Mouse (Mus musculus) left cerebral cortex, adult 9 months (tissue): Measurements from ENCODE around the gene Antxr2.

Source experiments
- DNase-seq, 2 experiments: peaks; one replicate each; pipeline ENCODE4 v3.0.0; 2022; ENCODE audit warnings: low spot score in 2 of 2

Gene Antxr2

DNA sequence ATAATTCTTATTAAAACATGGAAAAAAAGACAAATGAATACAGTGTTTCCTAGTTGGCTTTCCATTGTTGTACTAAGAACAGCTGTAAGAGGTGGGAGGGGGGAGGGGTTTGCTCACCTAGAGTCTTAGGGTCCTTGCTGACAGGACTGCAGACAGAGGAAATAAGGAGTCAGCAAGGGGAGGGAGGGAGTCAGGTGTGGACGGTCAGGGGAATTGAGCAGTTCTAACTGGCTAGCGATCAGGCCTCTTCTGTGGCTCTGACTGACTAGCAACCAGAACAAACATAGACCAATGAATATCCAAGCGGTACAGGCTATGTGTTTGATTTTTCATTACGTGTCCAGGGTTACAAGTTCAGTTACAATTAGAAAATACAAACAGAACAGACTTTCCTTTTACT, 35.0 kb downstream of the Antxr2 start:
- DNase-seq = no peak

DNA sequence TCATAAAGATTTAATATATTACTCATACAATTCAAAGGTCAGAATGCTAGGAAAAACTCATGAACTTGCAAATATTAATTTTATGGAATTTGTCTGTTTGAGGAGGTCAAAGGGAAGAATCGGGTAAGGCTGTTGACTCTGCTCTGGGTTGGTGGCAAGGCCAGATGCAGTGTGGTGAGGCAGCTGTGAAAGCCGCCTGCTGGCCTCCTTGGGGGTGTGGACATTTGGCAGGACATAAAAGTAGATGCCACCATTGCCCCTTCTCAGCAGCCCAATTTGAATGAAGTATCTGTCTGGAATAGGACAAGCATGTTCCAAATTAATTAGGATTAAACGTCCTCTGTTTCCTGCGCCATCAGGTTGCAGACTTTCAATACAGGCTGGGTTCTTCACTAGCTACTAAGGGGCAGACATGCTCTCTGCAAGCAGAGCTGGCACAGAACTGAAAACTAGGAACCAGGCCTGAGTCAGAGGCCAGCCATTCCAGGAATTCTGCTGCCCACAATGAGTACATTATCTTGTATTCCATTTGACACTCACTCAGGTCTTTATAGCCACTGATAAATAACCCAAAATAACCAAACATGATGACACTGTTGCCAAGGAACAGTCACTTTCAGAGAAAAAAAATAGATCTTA, 44.1 kb downstream of the Antxr2 start:
- DNase-seq = no peak

DNA sequence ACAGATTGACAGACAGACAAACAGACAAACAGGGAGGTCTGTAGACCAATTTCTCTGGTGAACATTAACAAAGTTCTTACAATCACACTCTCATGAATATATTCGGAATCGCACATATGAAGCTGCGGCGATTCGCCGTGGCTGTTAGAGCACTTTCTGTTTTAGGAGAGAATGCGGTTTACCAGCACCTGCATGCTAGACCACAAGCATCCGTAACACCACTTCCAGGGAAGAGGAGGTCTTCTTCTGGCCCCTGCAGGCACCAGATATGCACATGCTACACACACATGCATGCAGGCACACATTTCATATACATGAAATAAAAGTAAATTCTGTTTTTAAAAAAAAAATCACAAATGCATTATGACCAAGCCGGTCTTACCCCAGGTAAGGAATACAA, 47.5 kb downstream of the Antxr2 start:
- no peak for DNase-seq

DNA sequence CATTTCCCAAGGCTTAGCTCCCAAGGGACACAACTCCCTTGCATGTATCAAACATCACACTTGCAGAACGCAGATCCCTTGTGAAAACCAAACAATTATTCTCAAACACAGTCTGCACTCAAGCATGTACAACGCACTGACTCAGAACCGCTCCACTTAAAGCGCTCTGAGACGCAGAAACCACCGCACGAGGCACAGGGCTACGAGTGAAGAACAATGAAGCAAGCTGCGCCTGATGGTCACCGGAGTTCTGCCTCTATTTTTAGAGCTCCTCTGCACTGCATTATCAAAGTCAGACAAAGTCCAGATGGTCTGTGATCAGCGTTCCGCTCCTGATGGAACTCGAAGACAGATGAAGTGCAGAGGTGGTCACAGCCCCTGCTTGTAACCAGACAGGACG, 50.4 kb downstream of the Antxr2 start:
- DNase-seq = peak in 1 of 2 experiments; percentile 2

DNA sequence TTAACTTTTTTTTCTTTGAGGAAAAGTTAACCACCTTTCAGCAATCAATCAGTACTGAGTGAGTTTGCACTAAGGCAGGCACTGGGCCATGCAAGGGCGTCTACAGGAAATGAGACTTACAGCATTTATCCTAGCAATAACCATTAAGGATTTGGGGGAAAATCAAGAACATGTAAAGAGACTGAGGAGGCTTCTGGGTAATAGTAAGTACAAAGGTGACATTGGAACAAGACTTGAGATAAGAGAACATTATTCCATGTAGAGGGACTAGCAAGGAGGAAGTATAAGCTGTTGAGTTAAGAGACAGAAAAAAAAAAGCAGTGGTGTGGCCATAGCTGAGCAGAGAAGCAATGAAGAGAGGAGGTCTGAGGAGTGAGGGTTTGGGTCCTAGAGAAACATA, 57.5 kb downstream of the Antxr2 start:
- no peak for DNase-seq

DNA sequence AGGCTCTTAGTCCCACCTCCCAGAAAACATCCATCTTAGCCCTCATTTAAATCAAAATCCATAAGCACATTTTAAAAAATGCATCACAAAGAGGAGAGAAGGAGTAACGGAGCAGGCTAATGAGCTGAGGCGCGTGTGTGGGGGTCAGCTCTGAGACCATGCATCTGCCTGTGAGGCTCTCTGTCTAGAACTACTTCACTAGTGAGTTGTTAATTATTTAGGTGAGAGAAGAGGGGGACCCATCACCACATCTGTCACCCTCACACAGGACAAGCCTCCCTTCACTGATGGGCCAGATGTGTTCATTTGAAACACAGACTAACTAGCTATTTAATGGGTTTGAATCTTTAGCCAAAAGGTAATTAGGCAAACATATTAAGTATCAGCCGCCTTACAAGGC, 58.8 kb downstream of the Antxr2 start:
- no peak for DNase-seq

DNA sequence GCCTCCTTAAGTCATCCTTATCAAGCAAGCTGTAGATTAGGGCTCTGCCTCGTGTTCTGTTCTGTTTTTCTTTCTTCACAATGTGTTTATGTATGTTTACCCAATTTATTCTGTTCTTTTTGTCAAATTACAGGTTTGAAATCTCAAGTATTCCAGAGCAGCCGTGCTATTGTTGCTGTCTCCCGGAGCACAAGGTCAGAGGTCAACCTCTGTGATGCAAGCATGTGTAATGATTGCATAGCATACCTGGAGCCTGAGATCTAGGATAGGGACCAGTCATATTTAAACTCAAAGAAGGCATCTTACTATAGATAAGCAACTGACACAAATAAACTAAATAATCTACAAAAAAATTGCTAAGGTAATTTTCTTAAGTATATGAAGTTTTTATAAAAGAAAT, 59.6 kb downstream of the Antxr2 start:
- DNase-seq = no peak

DNA sequence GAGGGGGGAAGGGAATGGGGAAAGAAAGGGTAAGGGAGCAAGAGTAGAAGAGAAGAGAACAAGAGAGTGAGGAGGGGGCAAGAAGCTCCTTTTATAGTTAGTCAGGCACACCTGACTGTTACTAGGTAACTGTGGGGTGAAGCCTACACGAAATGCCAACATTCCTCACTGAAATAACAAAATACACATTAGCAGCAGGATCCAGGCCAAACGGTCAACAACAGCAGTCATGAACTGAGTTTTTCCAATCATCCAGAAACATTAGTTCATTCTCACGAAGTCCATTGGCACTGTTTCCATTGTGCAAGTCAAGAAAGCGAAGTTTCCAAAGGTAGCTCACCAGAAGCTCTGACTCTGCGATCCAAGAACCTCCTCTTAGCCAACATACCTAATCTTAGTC, 63.8 kb downstream of the Antxr2 start:
- DNase-seq = no peak

DNA sequence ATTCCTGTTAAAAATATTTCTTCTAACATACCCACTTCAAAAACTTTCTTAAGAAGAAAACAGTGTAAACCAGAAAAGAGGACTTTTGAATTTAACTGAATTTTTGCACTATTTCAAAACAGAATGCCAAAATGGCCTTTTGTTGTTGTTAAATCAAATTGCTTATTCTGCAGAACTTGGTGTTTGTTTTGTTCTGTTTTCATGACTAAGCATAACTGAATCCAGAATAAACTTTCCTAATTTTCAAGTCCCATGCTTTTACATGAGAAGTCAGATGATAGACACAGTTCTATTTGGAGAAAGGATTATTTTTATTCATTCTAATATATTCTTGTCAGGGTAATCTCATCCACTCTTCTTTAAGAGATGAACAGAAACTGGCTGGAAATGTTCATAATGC, 64.7 kb downstream of the Antxr2 start:
- DNase-seq = no peak

DNA sequence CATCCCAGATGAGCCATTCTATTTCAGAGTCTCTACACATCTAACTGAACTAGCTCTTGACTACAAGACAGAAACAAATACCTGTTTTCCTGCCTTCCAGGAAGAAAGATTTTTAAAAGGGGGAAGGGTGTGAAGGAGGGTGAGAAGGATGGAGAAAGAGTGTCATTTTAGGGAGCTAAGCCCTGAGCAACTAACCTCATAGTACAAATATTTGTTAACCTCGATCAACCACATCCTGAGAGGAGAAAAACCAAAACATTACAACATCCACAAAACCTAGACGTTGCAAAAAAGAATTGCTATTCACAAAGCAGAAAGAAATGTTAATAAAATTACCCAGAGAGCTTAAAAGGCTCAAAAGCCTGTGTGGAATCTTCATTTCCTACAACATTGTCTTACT, 66.4 kb downstream of the Antxr2 start:
- DNase-seq = no peak

DNA sequence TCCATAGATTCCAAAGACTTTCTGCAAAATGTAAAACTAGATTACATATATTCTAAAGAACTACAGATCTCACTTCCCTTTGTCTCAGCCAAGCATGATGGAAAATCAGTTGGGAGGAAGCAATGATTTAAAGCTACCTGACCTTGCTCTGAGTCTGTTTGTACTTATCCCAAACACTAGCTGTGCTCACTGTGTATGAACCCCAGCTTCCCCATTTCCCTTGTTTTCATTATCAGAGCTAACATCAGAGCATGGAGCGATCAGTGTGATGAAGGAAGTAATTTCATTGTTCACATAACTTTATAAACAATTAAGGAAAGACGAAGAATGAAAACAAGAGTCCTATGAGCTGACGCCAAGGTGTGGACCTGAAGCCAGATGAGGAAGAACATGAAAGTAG, 68.3 kb downstream of the Antxr2 start:
- DNase-seq = no peak

DNA sequence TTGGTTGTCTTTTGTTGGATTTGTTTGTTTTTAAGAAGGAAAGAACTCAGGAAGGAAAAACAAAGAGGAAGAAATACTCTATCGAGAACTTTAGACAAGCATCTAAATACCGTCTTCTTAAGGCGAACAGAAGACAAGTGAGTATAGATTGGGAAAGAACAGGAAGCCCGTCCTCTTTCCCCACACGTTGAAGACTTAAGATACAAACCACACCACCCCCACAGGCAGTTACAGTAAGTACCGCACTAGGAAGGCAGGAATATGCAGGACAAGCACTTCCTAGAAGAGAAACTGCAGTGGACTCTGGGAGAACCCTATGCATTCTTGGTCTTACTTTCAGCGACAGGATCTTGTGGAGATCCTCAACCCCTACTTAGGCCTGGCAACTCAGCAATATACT, 69.1 kb downstream of the Antxr2 start:
- no peak for DNase-seq

DNA sequence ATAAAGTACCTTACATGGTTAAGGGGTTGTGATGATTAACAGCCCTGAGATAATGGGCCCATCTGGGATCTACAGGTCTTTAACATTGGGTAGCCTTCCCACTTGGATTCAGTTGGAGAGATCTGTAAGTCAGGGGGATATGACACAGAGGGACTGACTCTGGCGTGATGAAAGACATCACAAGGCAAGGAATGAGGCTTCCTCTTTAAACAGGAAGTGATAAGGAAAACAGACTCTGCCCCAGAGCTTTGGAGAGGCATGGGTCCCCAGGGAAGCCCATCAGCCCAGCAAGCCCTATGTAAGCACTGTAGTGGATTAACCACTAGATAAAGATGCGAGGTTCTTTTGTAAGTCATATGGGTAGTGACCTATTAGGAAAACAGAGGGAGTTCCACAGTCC, 71.2 kb downstream of the Antxr2 start:
- no peak for DNase-seq

DNA sequence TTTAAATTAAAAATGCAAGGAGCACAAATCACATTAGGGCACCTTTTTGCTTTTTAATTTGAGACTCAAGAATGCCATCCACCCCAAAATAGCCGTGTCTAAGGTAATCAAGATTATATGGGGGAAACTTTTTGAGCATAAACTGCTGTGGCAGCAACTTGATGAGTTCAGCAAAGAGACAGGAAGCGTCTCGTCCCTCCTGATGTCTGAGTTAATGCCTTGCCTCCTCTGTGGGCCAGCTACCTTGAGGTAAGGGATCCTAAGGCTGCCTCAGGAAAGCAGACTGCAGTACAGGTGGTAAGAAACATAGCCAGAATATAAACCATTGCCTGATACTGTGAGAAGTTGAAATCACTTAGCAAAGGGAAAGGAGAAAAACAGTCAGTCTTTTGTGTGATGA, 71.8 kb downstream of the Antxr2 start:
- DNase-seq = no peak

DNA sequence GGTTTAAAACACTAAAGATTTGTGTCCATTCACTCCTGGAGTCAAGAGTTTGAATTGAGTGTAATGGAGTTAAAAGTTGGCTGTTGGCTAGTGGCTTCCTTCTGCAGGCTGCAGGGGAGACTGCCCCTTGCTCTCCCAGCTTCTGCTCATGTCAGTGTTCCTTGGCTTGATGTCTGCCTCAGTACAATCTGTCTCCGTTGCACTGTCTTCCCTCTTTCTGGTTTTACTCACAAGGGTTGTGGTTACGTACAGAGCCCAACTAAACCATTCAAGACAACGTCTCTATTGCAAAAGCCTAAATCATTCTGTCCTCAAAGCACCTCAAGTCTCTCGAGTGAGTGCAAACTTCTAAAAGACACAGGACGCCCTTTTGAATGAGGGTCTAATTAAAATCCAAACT, 73.3 kb downstream of the Antxr2 start:
- DNase-seq = no peak

DNA sequence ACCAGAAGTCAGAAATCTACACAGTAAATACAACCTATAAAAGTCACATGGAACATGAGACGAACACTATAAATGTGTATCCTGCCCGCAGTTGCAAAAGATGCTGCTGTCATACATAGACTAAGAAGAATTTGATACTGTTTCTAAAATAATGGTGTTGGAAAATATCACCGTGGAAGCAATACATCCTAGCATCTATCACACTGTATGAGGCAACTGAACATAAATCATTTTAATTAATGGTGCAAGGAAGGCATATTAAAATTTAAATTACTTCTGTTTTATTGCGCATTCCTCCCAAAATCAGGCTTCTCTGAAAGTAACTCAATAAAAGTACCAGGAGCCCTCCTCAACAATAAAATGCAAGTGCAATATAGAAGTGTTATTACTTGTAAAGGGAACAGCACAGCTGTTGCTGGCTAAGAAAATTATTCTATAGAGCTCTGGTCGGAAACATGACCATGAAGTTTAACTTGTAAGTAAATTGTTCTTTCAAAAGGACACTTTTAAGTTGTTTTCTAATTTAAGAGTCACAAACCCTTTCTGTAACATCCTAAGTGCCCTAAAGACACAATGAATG, 76.6 kb downstream of the Antxr2 start:
- no peak for DNase-seq

DNA sequence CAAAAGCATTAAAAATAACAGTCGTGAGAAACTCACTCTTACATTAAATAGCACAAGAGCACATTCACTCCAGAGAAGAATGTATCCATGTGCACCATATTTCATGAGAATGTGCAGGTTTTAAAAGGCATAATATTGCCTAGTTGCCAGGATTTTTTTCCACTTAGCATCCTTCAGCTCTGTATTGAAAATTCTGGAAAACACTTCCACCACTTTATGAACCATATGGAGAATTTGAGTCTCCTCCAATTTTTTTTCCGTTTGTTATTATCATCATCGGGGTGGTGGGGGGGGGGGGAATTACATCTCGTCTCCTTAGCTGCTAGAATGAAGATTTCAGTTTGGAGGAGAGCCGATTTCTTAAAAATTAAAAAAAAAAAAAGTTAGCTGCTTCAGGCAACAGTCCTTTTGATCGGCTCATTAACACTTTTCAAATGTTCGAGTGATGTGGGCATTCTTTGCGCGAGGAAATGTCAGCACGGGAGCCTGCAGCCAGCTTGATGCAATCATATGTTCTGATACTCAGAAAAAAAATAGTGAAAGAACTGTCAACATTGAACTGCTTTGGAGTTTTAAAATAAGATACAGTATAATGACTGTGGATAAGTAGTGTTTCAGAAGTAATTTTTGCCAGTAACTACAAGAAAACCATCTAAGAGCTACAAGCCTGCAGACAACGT, 77.5 kb downstream of the Antxr2 start:
- DNase-seq = no peak

DNA sequence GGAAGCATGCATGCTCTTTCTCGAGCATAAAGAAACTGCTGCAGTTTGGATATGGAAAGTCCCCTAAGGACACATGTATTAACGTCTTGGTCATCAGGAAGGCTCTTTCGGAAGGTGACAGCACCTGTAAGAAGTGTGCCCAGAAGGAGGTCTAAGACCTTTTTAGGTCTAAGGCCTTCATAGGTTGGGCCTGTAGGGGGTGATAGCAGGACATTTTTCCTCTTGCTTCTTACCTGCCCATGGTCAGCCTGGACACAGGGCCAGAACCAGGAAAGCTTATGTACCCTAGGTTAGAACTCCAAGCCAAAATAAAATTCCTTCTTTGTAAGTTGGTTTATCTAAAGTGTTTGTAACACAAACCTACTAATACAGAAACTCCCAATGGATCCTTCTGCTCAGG, 83.6 kb downstream of the Antxr2 start:
- DNase-seq = no peak

DNA sequence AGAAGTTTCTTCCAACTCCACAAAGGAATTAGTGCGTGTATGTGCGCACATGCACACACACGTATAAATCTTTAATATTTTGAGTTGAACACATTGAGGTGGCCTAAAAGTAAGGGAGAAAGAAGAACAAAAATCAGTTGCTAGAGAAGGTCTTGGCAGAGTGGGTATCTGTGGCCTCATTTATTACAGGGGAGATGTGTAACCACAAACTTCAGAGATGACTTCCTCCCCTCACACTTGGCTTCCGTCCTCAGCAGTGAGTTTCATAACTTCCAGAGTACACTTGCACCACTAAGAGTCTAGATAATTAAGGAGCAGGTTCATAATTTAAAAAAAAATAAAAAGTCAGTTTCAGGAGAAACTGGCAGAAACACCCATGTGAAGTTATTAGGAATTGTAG, 84.6 kb downstream of the Antxr2 start:
- no peak for DNase-seq

DNA sequence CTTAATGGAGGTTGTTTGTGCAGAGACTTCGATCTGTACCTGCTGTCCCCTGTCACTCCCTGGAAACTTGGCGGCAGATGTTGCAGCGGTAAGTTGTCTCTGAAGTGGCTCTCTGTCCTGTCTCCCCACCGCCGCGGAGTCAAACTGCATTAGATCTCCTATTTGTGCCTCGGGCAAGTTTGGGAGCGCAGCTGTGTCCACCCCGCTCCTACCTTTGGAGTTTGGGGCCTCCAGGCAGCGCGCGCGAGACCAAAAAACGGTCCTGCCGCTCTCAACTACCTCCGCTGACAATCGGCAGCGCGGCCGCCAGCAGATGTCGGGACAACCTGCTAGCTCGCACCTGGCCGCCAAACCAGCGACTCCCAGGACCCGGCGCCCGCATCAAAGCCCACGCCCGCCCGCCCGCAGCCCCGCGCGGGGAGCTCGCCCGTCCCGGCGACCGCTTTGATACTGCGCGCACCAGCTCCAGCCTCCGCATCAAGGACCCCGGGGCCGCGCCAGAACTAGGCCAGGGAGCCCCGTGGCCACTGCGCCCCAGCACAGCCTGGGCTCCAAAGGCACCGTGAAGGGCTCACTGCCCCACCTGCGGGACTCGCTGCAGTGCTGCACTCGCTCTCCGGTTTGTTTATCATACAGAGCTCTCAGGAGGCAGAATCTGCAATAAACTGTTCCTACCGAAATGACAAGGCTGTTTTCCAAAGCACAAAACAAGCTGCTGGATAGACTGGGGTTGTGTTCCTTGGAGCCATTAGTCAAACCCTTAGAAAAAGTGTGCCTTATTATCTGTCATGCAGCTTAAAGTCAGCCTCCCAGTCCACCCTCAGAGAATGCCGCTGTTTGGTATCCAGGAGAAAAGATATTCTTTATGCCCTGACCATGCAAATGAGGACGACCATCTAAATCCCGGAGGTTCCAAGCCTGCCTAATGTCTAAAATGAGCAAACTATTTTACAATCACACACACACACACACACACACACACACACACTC, 95.4 kb downstream of the Antxr2 start:
- DNase-seq = peak in 1 of 2 experiments; percentile 19

DNA sequence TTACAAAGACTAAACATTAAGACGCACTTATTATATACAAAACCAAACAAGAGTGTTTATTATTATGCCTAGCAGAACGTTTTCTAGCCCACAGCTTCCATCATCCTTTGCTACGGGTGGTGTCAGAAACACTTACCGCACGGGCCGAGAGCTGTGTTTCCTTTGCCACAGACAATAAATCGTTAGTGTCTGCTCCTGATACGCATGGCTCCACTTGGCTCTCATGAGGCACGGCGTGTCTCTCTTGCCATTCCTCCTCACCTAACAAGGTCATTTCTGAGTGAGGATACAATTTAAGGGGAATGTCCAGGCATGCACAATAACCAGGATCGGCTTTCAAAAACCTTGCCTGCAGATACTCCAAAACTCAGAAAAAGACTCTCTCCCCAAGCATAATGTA, 113.2 kb downstream of the Antxr2 start:
- no peak for DNase-seq

DNA sequence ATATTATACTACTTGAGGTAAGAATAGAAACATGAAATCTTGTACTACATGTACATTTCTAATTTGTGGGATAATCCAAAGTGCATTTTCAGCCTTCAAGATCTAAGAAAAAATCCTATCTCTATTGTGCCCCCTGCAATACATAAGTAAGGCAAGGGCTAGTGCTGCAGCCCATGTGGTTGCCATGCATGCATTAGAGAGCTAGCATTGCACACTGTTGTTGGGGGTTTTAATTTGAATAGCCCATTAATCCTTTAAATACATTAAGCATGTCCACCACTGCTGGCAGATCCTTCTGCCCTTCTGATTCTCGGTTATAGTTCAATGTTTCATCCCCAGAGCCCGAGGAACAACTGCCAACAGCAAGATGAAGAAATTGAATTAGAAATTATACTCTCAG, 116.0 kb downstream of the Antxr2 start:
- no peak for DNase-seq
